Mouse (Mus musculus): ENCODE data around the gene Olfr520. TPM values are rescaled to one million over a fixed set of nuclear protein-coding genes. Genes with fewer than 3 reads are reported as not detected.

Gene Olfr520
- not detected in 2 replicates for polyA plus RNA-seq (2015; fragmentation: Nextera tagmentation; extraction: Ambion mirVana)

DNA sequence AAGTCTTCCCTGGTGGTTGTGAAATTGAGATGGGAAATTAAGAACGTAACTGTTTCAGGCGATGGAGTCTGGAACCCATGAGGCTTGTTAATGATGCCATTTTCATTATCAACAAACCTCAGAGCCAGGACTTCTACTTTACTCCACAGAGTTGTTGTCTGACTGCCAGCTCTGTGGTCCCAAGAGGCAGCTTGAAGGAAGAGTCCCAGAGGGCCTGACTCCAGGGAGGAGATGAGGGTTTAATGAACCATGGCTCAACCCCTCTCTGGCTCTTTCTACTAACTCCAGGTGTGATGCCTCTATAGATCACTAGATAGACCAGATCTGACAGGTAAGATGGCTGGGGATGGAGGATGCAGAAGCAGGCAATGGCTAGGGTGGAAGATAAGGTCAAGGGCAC, at the start of gene Olfr520:
Gene Olfr520, plus strand, starts transcription at position 301 of the 400 bp plus-strand sequence.
- Histone ChIP-seq H3K9ac (ENCODE audit: low read depth, low read length) (no peak within 1 kb of the TSS), H3K27ac (ENCODE audit: low read depth, low read length) (no peak within 1 kb of the TSS), H3K4me1 (replicated peaks; ENCODE audit: control insufficient read depth, insufficient read depth, low read length) (no peaks in the 10 kb centered on the region), H3K27me3 (replicated peaks; ENCODE audit: control insufficient read depth, insufficient read depth, low read length) (no peaks in the 10 kb centered on the region), H3K36me3 (ENCODE audit: control insufficient read depth, insufficient read depth) (no peaks in the 10 kb centered on the region), H3K9me3 (ENCODE audit: control insufficient read depth) (peaks cover 8% of the 10 kb centered on the region; the same call in 1 of the 2 replicates), H3K4me3 (ENCODE audit: low read depth, low read length) (no peak within 1 kb of the TSS), H3K4me2 (replicated peaks; ENCODE audit: low read depth) (no peak within 1 kb of the TSS)
- WGBS, result 91% methylated on average over 2 of the region's 2 CpGs
- TF ChIP-seq CTCF (IDR thresholded peaks at IDR 0.05; ENCODE audit: low read depth), result no peak
- ATAC-seq, result no peak

GRCm38 (mm10) chr7:99680771-99681170, 49.3 kb upstream of the Olfr520 start:
- Histone ChIP-seq H3K4me1 (replicated peaks; ENCODE audit: control insufficient read depth, insufficient read depth, low read length) (0 out of 2 replicates have a peak, but pooled peaks cover 4% of the 10 kb centered on the region), H3K27ac (ENCODE audit: low read depth, low read length) (peak overlapping the region; percentile 35; the same call in 1 of the 2 replicates), H3K27me3 (replicated peaks; ENCODE audit: control insufficient read depth, insufficient read depth, low read length) (no peaks in the 10 kb centered on the region), H3K4me3 (ENCODE audit: low read depth, low read length) (no peak overlapping the region), H3K9me3 (ENCODE audit: control insufficient read depth) (no peaks in the 10 kb centered on the region), H3K4me2 (replicated peaks; ENCODE audit: low read depth) (no peak overlapping the region), H3K9ac (ENCODE audit: low read depth, low read length) (no peak overlapping the region), H3K36me3 (ENCODE audit: control insufficient read depth, insufficient read depth) (no peaks in the 10 kb centered on the region)
- ATAC-seq, result peak; percentile 83
- 60% methylated on average over 5 of the region's 5 CpGs for WGBS
- no peak for TF ChIP-seq CTCF (IDR thresholded peaks at IDR 0.05; ENCODE audit: low read depth)

GRCm38 (mm10) chr7:99684086-99684485, 46.0 kb upstream of the Olfr520 start:
- 37% methylated on average over 4 of the region's 4 CpGs for WGBS
- ATAC-seq, result no peak
- Histone ChIP-seq H3K9me3 (ENCODE audit: control insufficient read depth) (no peaks in the 10 kb centered on the region), H3K4me3 (ENCODE audit: low read depth, low read length) (no peak overlapping the region), H3K4me1 (replicated peaks; ENCODE audit: control insufficient read depth, insufficient read depth, low read length) (0 out of 2 replicates have a peak, but pooled peaks cover 4% of the 10 kb centered on the region), H3K36me3 (ENCODE audit: control insufficient read depth, insufficient read depth) (no peaks in the 10 kb centered on the region), H3K9ac (ENCODE audit: low read depth, low read length) (no peak overlapping the region), H3K27ac (ENCODE audit: low read depth, low read length) (no peak overlapping the region), H3K4me2 (replicated peaks; ENCODE audit: low read depth) (no peak overlapping the region), H3K27me3 (replicated peaks; ENCODE audit: control insufficient read depth, insufficient read depth, low read length) (no peaks in the 10 kb centered on the region)
- no peak for TF ChIP-seq CTCF (IDR thresholded peaks at IDR 0.05; ENCODE audit: low read depth)

GRCm38 (mm10) chr7:99690819-99691218, 39.3 kb upstream of the Olfr520 start:
- Histone ChIP-seq H3K27ac (ENCODE audit: low read depth, low read length) (no peak overlapping the region), H3K4me1 (replicated peaks; ENCODE audit: control insufficient read depth, insufficient read depth, low read length) (peaks cover 12% of the 10 kb centered on the region; the same call in 1 of the 2 replicates), H3K9me3 (ENCODE audit: control insufficient read depth) (no peaks in the 10 kb centered on the region), H3K9ac (ENCODE audit: low read depth, low read length) (no peak overlapping the region), H3K4me2 (replicated peaks; ENCODE audit: low read depth) (no peak overlapping the region), H3K4me3 (ENCODE audit: low read depth, low read length) (no peak overlapping the region), H3K36me3 (ENCODE audit: control insufficient read depth, insufficient read depth) (no peaks in the 10 kb centered on the region; the same call in 1 of the 2 replicates), H3K27me3 (replicated peaks; ENCODE audit: control insufficient read depth, insufficient read depth, low read length) (peaks cover 5% of the 10 kb centered on the region; the same call in 1 of the 2 replicates)
- no peak for TF ChIP-seq CTCF (IDR thresholded peaks at IDR 0.05; ENCODE audit: low read depth)
- no peak for ATAC-seq
- 67% methylated on average over 7 of the region's 7 CpGs for WGBS

- Histone ChIP-seq H3K4me2 (replicated peaks; ENCODE audit: low read depth) (no peak overlapping the region), H3K27ac (ENCODE audit: low read depth, low read length) (no peak overlapping the region), H3K4me1 (replicated peaks; ENCODE audit: control insufficient read depth, insufficient read depth, low read length) (peaks cover 17% of the 10 kb centered on the region; the same call in 1 of the 2 replicates), H3K36me3 (ENCODE audit: control insufficient read depth, insufficient read depth) (no peaks in the 10 kb centered on the region; the same call in 1 of the 2 replicates), H3K9me3 (ENCODE audit: control insufficient read depth) (no peaks in the 10 kb centered on the region), H3K27me3 (replicated peaks; ENCODE audit: control insufficient read depth, insufficient read depth, low read length) (peaks cover 5% of the 10 kb centered on the region; the same call in 1 of the 2 replicates), H3K9ac (ENCODE audit: low read depth, low read length) (no peak overlapping the region), H3K4me3 (ENCODE audit: low read depth, low read length) (no peak overlapping the region)
- ATAC-seq, result no peak
- WGBS, result 70% methylated on average over 3 of the region's 3 CpGs
- no peak for TF ChIP-seq CTCF (IDR thresholded peaks at IDR 0.05; ENCODE audit: low read depth)
Observed at GRCm38 (mm10) chr7:99692396-99692795, 37.7 kb upstream of the Olfr520 start.

- Histone ChIP-seq H3K4me3 (ENCODE audit: low read depth, low read length) (no peak overlapping the region), H3K9me3 (ENCODE audit: control insufficient read depth) (no peaks in the 10 kb centered on the region), H3K4me2 (replicated peaks; ENCODE audit: low read depth) (no peak overlapping the region), H3K4me1 (replicated peaks; ENCODE audit: control insufficient read depth, insufficient read depth, low read length) (peaks cover 17% of the 10 kb centered on the region; the same call in 1 of the 2 replicates), H3K27ac (ENCODE audit: low read depth, low read length) (no peak overlapping the region), H3K9ac (ENCODE audit: low read depth, low read length) (no peak overlapping the region), H3K36me3 (ENCODE audit: control insufficient read depth, insufficient read depth) (no peaks in the 10 kb centered on the region; the same call in 1 of the 2 replicates), H3K27me3 (replicated peaks; ENCODE audit: control insufficient read depth, insufficient read depth, low read length) (peaks cover 5% of the 10 kb centered on the region; the same call in 1 of the 2 replicates)
- 40% methylated on average over 3 of the region's 3 CpGs for WGBS
- TF ChIP-seq CTCF (IDR thresholded peaks at IDR 0.05; ENCODE audit: low read depth), result no peak
- ATAC-seq, result peak; percentile 69
Observed at GRCm38 (mm10) chr7:99693387-99693786, 36.7 kb upstream of the Olfr520 start.

Measured in intestine, postnatal 0 days (tissue).